Mouse (Mus musculus): ENCODE measurements around the gene Mfsd11. TPM values are rescaled to one million over a fixed set of nuclear protein-coding genes. Genes with fewer than 3 reads are reported as not detected.

Gene Mfsd11
- polyA plus RNA-seq, 1 experiment from 2014 or later = 27.5 TPM

DNA sequence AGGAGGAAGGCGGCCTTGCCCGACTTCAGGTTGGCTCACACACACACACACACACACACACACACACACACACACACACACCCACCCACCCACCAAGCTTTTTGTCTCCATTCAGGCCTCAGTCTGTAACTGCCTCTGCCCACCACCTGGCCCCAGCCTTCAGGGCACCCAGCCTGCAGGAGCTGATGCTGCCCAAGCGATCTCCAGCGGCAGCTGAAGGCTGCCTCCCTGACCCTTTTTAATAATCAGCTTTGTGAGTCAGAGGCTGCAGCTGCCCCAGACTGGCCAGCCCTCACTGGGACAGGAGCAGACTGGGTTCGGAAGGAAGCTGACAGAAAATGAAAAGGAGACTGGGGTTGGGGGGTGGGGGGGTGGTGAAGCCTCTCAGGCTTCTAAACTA is 27.0 kb upstream of the Mfsd11 start:
- no peaks in the 10 kb centered on the region for H3K9me3 ChIP-seq
- peak overlapping the region; percentile 94 for H3K27ac ChIP-seq
- DNase-seq (ENCODE audit: low spot score) = peak; percentile 31
- H3K4me3 ChIP-seq = peak overlapping the region; percentile 85
- H3K36me3 ChIP-seq = 0 out of 2 replicates have a peak, but pooled peaks cover 5% of the 10 kb centered on the region
- 30% methylated on average over 5 of the region's 5 CpGs for WGBS
- H3K27me3 ChIP-seq (ENCODE audit: insufficient read depth, poor library complexity, severe bottlenecking) = no peaks in the 10 kb centered on the region
- peaks cover 75% of the 10 kb centered on the region for H3K4me1 ChIP-seq (replicated peaks)

DNA sequence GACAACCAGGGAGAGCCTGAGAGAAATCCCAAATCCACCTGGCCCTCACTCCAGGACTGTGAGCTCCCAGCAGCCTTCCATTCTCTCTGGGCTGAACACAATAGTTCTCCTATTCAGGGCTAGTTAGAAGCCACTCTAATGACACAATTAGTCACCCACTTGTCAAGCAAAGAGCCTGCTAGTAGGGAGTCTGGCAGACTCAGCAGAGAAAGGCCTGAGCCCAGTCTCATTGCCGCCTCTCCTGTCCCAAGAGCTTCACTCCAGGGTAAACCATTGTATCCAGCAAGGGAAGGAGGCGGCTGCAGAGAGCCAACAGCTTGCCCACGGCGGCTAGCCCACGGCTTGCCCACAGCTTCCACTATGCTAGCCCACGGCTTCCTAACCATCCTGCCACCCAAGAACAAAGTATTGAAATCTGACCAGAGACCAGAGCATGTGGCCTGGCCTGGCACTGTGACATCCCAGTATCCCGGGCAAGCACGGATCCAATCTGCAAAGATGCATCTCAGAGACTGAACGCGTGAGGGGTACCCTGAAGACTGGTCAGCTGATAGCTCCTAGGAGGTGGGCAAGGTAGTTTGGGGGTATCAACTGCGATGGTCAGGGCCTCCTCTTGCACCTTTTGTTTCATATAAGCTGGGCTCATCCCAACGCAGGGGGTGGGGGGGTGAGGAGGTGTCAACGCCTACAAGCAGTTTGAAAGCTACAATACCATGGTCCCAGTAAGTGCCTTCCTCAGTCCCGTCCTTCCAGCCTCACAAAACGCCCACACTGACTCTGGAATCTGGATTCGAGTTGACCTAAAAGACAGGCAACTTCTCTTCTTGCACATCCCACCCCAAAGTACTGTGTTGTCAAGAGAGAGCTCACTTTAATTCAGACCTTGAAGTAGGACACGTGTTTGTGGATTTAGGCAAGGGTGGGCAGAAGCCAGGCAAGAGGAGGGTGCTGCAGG is 25.4 kb upstream of the Mfsd11 start:
- Histone ChIP-seq H3K36me3 (peaks cover 14% of the 10 kb centered on the region), H3K4me3 (peak overlapping the region; percentile 85), H3K4me1 (replicated peaks) (peaks cover 61% of the 10 kb centered on the region), H3K27me3 (ENCODE audit: insufficient read depth, poor library complexity, severe bottlenecking) (no peaks in the 10 kb centered on the region), H3K9me3 (no peaks in the 10 kb centered on the region), H3K27ac (peak overlapping the region; percentile 94)
- peak; percentile 41 for DNase-seq (ENCODE audit: low spot score)
- 13% methylated on average over 17 of the region's 17 CpGs for WGBS

DNA sequence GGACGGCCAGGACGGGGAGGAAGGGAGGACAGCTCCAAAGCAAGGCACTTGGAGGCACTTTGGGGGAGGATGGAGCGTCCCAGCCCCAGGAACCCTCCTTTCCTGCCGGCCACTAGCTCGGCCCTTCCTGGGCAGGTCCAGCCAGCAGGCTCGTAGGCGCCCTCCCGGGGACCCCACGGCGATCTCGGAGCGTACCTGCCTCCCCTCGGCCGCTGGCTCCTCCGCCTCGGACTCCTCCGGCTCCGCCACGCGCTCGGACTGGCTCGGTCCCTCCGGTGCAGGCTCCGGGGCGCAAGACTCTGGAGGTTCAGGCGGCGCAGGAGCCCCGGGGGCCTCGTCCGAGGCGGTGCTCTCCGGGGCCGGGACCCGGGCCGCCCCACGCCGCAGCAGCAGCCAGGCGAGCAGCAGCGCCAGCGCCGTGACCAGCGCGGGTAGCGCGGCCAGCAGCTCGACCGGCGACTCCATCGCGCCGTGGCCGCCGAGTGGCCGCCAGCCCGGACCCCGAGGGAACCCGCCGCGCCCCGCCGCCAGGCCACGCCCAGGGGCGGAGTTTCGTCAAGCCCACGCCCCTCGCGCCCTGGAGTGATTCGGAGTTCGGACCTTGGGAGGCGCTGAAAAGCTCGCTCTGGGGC is 24.6 kb upstream of the Mfsd11 start, which contains the start of gene Mxra7:
Gene Mxra7 (minus strand): TSS at position 513 of the 632 bp plus-strand sequence.
- Histone ChIP-seq H3K27ac (peak within 1 kb of the TSS; percentile 94), H3K36me3 (peaks cover 19% of the 10 kb centered on the region), H3K27me3 (ENCODE audit: insufficient read depth, poor library complexity, severe bottlenecking) (no peaks in the 10 kb centered on the region), H3K9me3 (no peaks in the 10 kb centered on the region), H3K4me3 (peak within 1 kb of the TSS; percentile 85), H3K4me1 (replicated peaks) (peaks cover 57% of the 10 kb centered on the region)
- DNase-seq (ENCODE audit: low spot score) = peak; percentile 84
- under 1% methylated on average over 71 of the region's 71 CpGs for WGBS

DNA sequence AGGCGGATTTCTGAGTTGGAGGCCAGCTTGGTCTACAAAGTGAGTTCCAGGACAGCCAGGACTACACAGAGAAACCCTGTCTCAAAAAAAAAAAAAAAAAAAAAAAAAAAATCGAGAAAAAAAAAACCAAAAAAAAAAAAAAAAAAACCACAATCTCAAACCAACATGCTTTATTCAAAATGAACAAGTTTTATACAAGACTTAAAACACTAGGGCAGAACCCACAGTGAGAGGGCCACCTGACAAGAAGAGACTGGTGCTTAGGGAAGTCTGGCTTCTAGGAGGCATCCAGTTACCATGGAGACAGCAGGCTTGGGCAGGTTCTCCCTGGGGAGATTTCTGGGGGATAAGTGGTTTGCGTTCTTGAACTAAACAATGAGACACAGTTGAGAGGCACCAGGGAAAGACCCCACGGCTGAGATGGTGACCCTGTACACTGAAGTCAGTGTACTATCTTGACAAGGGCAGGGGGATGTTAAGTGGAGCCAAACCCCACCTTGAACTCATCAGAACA is 20.0 kb upstream of the Mfsd11 start:
- H3K4me3 ChIP-seq = no peak overlapping the region
- WGBS = 31% methylated on average over 4 of the region's 4 CpGs
- H3K4me1 ChIP-seq (replicated peaks) = peaks cover 45% of the 10 kb centered on the region
- peak; percentile 41 for DNase-seq (ENCODE audit: low spot score)
- H3K27me3 ChIP-seq (ENCODE audit: insufficient read depth, poor library complexity, severe bottlenecking) = no peaks in the 10 kb centered on the region
- H3K36me3 ChIP-seq = peaks cover 60% of the 10 kb centered on the region
- peak overlapping the region; percentile 46; the same call in 1 of the 2 replicates for H3K27ac ChIP-seq
- no peaks in the 10 kb centered on the region for H3K9me3 ChIP-seq

DNA sequence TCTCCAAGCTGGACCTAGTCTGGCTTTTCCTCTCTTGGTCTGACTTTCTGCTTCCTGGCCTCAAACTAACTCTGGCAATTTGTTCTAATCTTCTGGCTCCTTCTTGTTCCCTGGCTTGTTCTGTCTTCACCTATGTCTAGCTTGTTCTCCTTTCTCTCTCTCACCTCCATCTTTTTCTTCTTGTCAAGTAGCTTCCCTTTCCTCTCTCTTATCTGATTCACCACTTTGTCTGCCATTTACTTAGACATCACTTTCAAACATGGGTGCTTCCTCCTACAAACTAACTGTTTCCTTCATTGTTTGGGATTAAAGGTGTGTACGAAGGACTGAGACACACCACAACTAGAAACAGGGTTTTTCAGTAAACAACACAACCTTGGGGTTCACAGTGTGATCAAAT is 17.3 kb upstream of the Mfsd11 start:
- no peaks in the 10 kb centered on the region for H3K9me3 ChIP-seq
- no peaks in the 10 kb centered on the region for H3K27me3 ChIP-seq (ENCODE audit: insufficient read depth, poor library complexity, severe bottlenecking)
- WGBS = 90% methylated on average over 1 of the region's 1 CpGs
- H3K27ac ChIP-seq = no peak overlapping the region
- H3K36me3 ChIP-seq = peaks cover 87% of the 10 kb centered on the region
- peaks cover 30% of the 10 kb centered on the region for H3K4me1 ChIP-seq (replicated peaks)
- H3K4me3 ChIP-seq = no peak overlapping the region
- DNase-seq (ENCODE audit: low spot score) = no peak

DNA sequence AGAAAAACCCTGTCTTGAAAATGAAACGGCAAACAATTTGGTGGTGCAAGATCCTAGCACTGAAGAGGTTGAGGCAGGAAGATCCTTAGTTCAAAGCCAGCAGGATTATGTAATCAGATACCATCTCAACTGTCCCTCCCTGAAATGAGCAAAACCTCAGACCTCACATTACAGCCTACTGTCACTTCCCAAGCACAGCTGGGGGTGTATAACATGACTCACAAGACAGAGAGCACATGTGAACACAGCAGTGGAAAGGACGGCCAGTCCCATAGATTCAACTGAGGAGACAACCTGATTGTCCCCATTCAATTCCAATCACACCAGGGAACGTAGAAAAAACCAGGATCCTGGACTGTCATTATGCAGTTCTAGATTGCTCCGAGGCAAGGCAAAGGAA is 16.0 kb upstream of the Mfsd11 start:
- Histone ChIP-seq H3K27ac (no peak overlapping the region), H3K27me3 (ENCODE audit: insufficient read depth, poor library complexity, severe bottlenecking) (no peaks in the 10 kb centered on the region), H3K4me3 (no peak overlapping the region), H3K9me3 (no peaks in the 10 kb centered on the region), H3K36me3 (peaks cover 96% of the 10 kb centered on the region), H3K4me1 (replicated peaks) (peaks cover 41% of the 10 kb centered on the region)
- no peak for DNase-seq (ENCODE audit: low spot score)
- 91% methylated on average over 4 of the region's 4 CpGs for WGBS

DNA sequence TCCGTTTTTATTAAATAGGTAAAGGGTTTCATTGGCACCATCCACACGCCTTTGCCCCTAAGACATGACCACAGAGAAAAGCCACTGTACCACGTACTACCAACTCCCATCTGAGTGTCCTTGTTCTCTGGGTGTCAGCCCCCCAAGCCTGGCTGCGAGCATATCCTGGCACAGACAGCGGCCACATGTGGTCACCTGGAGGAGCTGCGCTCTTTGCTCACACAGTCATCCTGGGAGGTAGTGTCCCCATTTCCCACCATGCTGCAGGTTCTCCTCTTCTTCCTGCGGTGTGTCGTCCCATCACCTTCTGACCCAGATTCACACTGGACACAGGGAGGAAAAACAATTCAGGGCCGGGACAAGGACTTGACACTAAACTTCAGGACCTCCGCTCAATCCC is 14.8 kb upstream of the Mfsd11 start:
- 94% methylated on average over 10 of the region's 10 CpGs for WGBS
- H3K27ac ChIP-seq = no peak overlapping the region
- peaks cover 90% of the 10 kb centered on the region for H3K36me3 ChIP-seq
- no peaks in the 10 kb centered on the region for H3K27me3 ChIP-seq (ENCODE audit: insufficient read depth, poor library complexity, severe bottlenecking)
- no peaks in the 10 kb centered on the region for H3K9me3 ChIP-seq
- H3K4me3 ChIP-seq = no peak overlapping the region
- DNase-seq (ENCODE audit: low spot score) = no peak
- H3K4me1 ChIP-seq (replicated peaks) = peaks cover 50% of the 10 kb centered on the region

DNA sequence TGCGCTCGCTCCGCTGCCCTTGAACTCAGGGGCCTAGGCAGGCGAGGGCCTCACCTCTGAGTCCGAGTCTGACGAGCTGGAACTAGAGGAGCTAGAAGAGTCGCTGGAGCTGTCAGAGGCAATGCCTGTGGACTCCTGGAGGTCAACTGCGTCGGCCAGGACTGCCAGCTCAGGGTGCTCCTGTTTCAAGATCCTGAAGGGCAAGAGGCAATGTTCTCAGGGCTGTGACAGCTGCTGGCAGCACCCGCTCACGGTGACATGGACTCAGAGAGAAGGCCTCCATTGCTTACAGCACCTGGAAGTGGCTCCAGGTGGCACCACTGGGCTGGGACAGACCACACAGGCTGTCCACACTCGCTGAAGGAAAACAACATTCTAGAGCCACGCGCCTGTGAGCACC is 13.3 kb upstream of the Mfsd11 start:
- peaks cover 75% of the 10 kb centered on the region for H3K36me3 ChIP-seq
- H3K4me3 ChIP-seq = no peak overlapping the region
- no peak for DNase-seq (ENCODE audit: low spot score)

DNA sequence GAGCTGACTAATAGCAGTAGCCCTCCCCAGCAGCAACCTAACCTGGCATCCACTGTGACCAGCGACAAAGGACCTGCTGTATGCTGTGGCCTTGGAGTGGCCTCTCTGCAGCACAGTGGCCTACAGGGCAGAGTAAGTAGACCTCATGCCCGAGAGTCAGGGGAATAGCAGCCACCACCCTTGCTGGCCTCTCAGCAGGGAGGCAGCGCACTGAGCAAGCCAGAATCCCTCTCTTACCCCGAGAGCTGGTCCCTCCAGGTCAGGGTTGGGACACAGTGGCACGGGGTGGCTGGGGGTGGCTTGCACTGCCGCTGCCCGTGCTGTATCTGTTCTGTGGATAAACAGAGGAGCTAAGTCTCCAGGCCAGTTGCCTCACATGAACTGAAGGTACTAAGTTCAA is 12.6 kb upstream of the Mfsd11 start:
- WGBS = 79% methylated on average over 7 of the region's 7 CpGs

More for the DNA sequence above, 13.3 kb upstream of the Mfsd11 start:
- WGBS = 91% methylated on average over 14 of the region's 14 CpGs
- H3K27me3 ChIP-seq (ENCODE audit: insufficient read depth, poor library complexity, severe bottlenecking) = no peaks in the 10 kb centered on the region
- no peaks in the 10 kb centered on the region for H3K9me3 ChIP-seq
- H3K4me1 ChIP-seq (replicated peaks) = peaks cover 50% of the 10 kb centered on the region
- no peak overlapping the region for H3K27ac ChIP-seq

DNA sequence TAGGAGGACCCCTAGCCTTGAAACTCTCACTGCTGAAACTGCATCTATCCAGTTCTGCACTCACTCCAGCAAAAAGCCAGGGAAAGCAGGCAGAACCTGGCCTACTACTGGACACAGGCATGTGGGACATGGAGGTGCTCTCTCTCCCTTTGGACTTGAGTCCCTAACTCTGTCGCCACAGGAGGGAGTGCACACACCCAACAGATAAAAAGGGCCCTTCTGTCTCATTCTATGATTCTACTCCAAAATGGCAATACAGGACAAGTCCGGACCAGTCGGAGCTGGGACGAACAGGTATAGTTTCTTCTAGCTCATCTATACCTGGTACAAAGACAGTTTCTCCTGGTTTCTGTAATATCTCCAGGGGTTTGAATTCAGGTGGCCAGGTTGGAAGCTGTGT is 11.5 kb upstream of the Mfsd11 start:
- no peaks in the 10 kb centered on the region for H3K27me3 ChIP-seq (ENCODE audit: insufficient read depth, poor library complexity, severe bottlenecking)
- 85% methylated on average over 4 of the region's 4 CpGs for WGBS
- peaks cover 57% of the 10 kb centered on the region for H3K36me3 ChIP-seq
- peaks cover 54% of the 10 kb centered on the region for H3K4me1 ChIP-seq (replicated peaks)
- no peaks in the 10 kb centered on the region for H3K9me3 ChIP-seq
- peak overlapping the region; percentile 70 for H3K4me3 ChIP-seq
- no peak overlapping the region for H3K27ac ChIP-seq
- DNase-seq (ENCODE audit: low spot score) = no peak

More for the DNA sequence above, 12.6 kb upstream of the Mfsd11 start:
- Histone ChIP-seq H3K4me1 (replicated peaks) (peaks cover 57% of the 10 kb centered on the region), H3K4me3 (peak overlapping the region; percentile 22; the same call in 1 of the 2 replicates), H3K27ac (no peak overlapping the region), H3K9me3 (no peaks in the 10 kb centered on the region), H3K36me3 (peaks cover 69% of the 10 kb centered on the region), H3K27me3 (ENCODE audit: insufficient read depth, poor library complexity, severe bottlenecking) (no peaks in the 10 kb centered on the region)
- DNase-seq (ENCODE audit: low spot score) = no peak

DNA sequence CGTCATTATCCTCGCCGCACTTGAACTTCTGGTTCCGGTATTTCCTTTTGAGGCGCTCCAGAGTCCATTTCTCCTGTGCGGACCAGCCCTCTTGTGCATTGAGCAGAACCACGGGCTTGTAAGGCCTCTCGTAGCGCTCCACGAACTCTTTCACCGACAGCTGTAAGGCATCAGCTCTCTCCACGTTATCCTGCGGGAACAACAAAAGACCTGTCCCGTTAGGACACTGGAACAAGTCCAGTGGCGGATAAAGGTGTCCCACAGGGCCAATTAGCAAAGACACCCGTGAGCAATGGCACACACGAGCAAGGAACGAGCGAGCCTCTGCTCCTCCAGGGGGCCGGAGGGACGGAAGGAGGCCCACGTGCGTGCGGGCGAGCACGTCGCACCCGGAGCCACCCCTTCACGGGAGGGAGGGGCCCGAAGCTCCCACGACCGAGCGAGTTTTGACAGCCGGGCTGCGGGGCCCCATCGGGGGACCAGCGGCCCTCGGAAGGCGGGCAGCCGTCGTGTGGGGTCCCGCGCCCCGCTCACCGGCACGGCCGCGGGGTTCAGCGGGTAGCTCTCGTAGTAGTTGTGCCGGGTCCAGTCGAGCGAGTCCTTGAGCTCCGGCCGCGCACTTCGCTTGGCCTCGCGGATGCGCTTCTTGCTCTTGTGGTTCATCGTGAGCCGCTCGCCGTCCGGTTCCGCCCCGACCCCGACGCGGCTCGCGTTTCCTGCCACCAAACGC is 9.5 kb upstream of the Mfsd11 start:
- Histone ChIP-seq H3K27me3 (ENCODE audit: insufficient read depth, poor library complexity, severe bottlenecking) (no peaks in the 10 kb centered on the region), H3K9me3 (no peaks in the 10 kb centered on the region), H3K4me3 (peak overlapping the region; percentile 70), H3K4me1 (replicated peaks) (peaks cover 57% of the 10 kb centered on the region), H3K36me3 (peaks cover 54% of the 10 kb centered on the region), H3K27ac (peak overlapping the region; percentile 98)
- peak; percentile 68 for DNase-seq (ENCODE audit: low spot score)
- under 1% methylated on average over 73 of the region's 73 CpGs for WGBS
